Mouse (Mus musculus) intestine, embryonic 15.5 days (tissue): ENCODE measurements around the gene Iqgap1. TPM values are rescaled to one million over a fixed set of nuclear protein-coding genes. Genes with fewer than 3 reads are reported as not detected.

ENCODE experiments used
- ATAC-seq: fragments of 200-750 bp; cut with Nextera tagmentation; 2 replicates; pipeline ENCODE4 v1.8.0; 2017; ENCODE audit warnings: moderate TSS enrichment, moderate library complexity
- H3K27ac ChIP-seq: fragments of 300-500 bp; sonication (generic); 2 replicates; pipeline ENCODE4 v1.5.1; 2015; ENCODE audit warnings: mild to moderate bottlenecking, inconsistent platforms
- H3K27me3 ChIP-seq: fragments of 300-500 bp; sonication (generic); replicated peaks from 2 replicates; pipeline ENCODE4 v1.6.1; 2015; ENCODE audit warnings: inconsistent platforms
- H3K36me3 ChIP-seq: fragments of 300-500 bp; sonication (generic); 2 replicates; pipeline ENCODE4 v1.6.1; 2015; ENCODE audit warnings: inconsistent platforms
- H3K4me1 ChIP-seq: fragments of 300-500 bp; sonication (generic); replicated peaks from 2 replicates; pipeline ENCODE4 v1.6.1; 2015; ENCODE audit warnings: inconsistent platforms
- H3K4me2 ChIP-seq: fragments of 300-500 bp; sonication (generic); replicated peaks from 2 replicates; pipeline ENCODE4 v1.6.1; 2015; ENCODE audit warnings: mild to moderate bottlenecking, inconsistent platforms
- H3K4me3 ChIP-seq: fragments of 300-500 bp; sonication (generic); replicated peaks from 2 replicates; pipeline ENCODE4 v1.5.1; 2015; ENCODE audit warnings: inconsistent platforms
- H3K9ac ChIP-seq: fragments of 300-500 bp; sonication (generic); 2 replicates; pipeline ENCODE4 v1.6.1; 2015; ENCODE audit warnings: inconsistent platforms
- H3K9me3 ChIP-seq: fragments of 300-500 bp; sonication (generic); 2 replicates; pipeline ENCODE4 v1.6.1; 2016; ENCODE audit warnings: inconsistent platforms
- WGBS: fragments of 180-500 bp; shearing (Covaris S2); methylation state at CpG from one replicate; pipeline ENCODE4 v1.1.7; 2015; 5-methylcytosine and 5-hydroxymethylcytosine counted together
- polyA plus RNA-seq: library from polyadenylated mRNA; unstranded; fragments of >200 nt; fragmentation: Nextera tagmentation; extraction: Ambion mirVana; gene quantifications from 2 replicates; pipeline ENCODE4 v1.2.1, GENCODE M21; 2015

The Iqgap1 gene
- polyA plus RNA-seq, 1 experiment from 2014 or later, result 76.2 TPM

DNA sequence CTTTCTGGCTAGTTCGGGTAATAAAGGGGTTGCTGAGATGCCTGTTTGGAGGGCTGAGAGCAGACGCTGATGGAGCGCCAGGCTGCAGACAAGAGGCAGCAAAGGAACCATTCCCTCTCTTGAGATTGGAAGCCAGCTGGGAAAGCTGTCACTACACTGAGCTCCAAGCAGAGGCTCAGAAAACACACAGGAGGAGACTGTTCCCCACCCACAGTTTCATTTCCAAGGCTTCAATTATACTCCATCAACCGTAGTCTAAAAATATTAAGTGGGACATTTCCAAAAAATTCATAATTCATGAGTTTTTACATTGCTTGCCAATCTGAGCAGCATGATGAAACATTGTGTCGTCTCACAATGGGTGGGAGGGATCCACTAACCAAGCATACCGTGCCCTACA is 134.6 kb downstream of the Iqgap1 start:
- no peak overlapping the region for H3K4me3 ChIP-seq
- H3K36me3 ChIP-seq, result no peaks in the 10 kb centered on the region
- H3K27me3 ChIP-seq, result no peaks in the 10 kb centered on the region
- WGBS, result 67% methylated on average over 6 of the region's 6 CpGs
- H3K4me1 ChIP-seq, result peaks cover 9% of the 10 kb centered on the region
- H3K4me2 ChIP-seq, result no peak overlapping the region
- H3K9ac ChIP-seq, result no peak overlapping the region
- no peaks in the 10 kb centered on the region for H3K9me3 ChIP-seq
- no peak for ATAC-seq
- H3K27ac ChIP-seq, result no peak overlapping the region

DNA sequence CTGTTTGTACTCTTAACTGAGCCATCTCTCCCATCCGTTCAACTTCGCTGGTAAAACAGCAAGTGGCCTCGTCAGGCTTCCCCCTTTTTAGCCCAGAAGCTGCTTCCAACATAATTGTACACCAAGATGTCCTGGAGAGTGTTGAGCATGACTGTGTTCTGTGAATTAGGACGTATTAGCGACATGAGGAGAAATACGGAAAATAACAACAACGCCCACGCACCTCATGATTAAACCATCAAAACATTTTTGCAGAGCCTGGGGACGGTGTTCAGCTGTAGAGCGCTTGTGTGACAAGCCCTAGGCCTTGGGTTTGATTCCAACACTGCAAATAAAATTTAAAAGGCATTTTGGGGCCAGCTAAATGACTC is 136.6 kb downstream of the Iqgap1 start:
- Histone ChIP-seq H3K4me2 (peak overlapping the region; percentile 88), H3K36me3 (no peaks in the 10 kb centered on the region), H3K9ac (peak overlapping the region; percentile 94), H3K9me3 (no peaks in the 10 kb centered on the region), H3K27ac (peak overlapping the region; percentile 97), H3K4me1 (peaks cover 9% of the 10 kb centered on the region), H3K27me3 (no peaks in the 10 kb centered on the region), H3K4me3 (peak overlapping the region; percentile 91)
- 26% methylated on average over 10 of the region's 10 CpGs for WGBS
- ATAC-seq, result 0 out of 2 replicates have a peak, but pooled peaks have one; percentile 2

DNA sequence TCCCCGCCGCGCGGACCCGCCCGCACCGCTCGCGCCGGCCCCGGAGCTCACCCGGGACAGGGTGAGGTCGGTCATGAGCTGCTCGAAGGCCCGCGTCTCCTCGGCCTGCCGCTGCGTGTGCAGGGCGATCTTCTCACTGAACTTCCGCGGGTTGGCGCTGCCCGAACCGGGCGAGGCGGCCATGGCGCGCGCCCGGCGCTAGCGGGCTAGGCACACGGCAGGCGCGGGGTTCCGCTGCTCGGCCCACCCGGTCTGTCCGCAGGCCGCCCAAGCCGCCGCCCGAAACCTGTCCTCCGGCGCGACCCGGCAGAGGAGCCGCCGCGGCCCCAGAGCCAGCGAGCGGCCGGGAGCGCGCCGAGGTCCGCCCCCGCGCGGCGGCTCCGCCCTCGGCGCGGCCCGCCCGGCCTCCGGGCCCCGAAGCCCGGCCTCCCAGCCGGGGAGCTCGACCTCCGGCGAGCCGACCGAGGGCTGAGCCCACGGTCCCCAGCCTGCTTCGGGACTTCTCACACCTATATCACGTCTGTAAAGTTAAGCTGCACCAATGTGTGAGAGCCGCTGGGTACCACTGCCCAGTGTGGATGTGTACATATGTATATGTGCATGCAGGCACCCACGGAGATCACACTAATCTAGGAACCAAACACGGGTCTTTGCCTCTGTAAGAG is 137.1 kb downstream of the Iqgap1 start, which contains the start of gene Crtc3:
Gene Crtc3, minus strand, starts transcription at position 322 of the 665 bp plus-strand sequence.
- H3K36me3 ChIP-seq, result no peaks in the 10 kb centered on the region
- ATAC-seq, result peak; percentile 95
- H3K9ac ChIP-seq, result peak within 1 kb of the TSS; percentile 94
- H3K9me3 ChIP-seq, result no peaks in the 10 kb centered on the region
- H3K4me3 ChIP-seq, result peak within 1 kb of the TSS; percentile 91
- H3K27me3 ChIP-seq, result no peaks in the 10 kb centered on the region
- WGBS, result under 1% methylated on average over 69 of the region's 83 CpGs
- H3K4me1 ChIP-seq, result peaks cover 9% of the 10 kb centered on the region
- peak within 1 kb of the TSS; percentile 88 for H3K4me2 ChIP-seq
- H3K27ac ChIP-seq, result peak within 1 kb of the TSS; percentile 97

DNA sequence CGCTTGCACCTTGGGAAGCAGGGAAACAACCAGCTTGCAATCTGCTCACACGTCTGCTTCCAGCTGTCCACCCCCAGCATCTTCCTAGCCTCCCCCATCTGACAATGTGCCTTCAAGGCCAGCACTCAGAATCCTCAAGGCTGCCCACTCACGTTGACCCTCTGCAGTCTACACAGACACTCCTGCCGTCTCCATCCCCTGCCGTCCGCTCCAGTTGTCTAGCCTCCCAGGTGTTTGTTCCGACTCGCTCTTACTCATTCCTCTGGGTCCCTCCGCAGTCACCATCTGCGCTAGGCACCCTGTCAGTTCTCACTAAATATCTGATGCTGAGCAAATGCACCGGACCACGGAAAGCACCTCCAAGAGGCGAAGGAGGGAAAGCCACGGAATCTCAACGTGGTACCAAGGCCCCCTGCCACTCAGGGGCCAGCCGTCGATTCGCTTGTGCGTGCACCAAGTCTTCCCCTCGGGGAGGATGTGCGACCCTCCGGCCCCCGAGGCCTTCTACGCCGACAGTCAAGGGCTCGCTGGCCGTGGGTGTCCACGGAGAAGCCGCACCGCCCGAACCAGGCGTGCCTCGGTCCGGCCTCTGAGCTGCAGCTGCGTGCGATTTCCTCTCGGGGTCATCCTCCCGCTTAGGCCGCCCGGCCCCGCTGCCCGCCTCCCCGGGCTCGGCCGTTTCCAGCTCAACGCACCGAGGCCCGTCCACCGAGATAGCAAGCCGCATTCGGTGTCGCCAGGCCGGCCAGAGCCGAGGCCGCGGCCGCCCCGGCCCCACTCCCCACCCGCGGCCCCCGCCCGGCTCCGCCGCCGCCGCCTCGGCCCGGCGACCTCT is 137.8 kb downstream of the Iqgap1 start:
- WGBS, result 1% methylated on average over 69 of the region's 69 CpGs
- Histone ChIP-seq H3K27ac (peak overlapping the region; percentile 97), H3K4me2 (peak overlapping the region; percentile 88)

DNA sequence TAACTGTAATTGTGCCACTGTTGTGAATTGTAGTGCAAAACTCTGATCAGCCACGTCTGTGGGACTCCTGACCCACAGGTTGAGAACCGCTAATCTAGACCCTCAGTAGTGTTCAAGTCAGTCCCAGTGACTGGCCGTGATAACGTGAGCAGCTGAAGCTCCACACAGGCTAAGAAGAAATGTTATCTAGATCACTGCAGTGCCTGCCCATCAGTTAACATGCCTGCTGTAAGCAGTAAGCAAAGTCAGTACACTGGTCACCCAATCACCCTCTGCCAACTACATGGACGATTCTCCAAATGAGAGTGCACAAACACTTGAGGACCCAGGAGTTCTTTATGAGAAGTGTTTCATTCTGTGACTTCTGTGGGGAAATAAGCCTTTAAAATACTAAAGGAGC is 140.1 kb downstream of the Iqgap1 start:
- Histone ChIP-seq H3K4me1 (peaks cover 15% of the 10 kb centered on the region), H3K27me3 (no peaks in the 10 kb centered on the region), H3K27ac (no peak overlapping the region), H3K9me3 (no peaks in the 10 kb centered on the region), H3K4me2 (no peak overlapping the region), H3K36me3 (no peaks in the 10 kb centered on the region), H3K4me3 (no peak overlapping the region), H3K9ac (no peak overlapping the region)
- ATAC-seq, result no peak
- WGBS, result 84% methylated on average over 5 of the region's 5 CpGs

More for the DNA sequence above, 137.8 kb downstream of the Iqgap1 start:
- H3K4me3 ChIP-seq, result peak overlapping the region; percentile 91
- peak overlapping the region; percentile 94 for H3K9ac ChIP-seq
- H3K27me3 ChIP-seq, result no peaks in the 10 kb centered on the region
- no peaks in the 10 kb centered on the region for H3K9me3 ChIP-seq
- ATAC-seq, result peak; percentile 34
- no peaks in the 10 kb centered on the region for H3K36me3 ChIP-seq
- H3K4me1 ChIP-seq, result peaks cover 11% of the 10 kb centered on the region

DNA sequence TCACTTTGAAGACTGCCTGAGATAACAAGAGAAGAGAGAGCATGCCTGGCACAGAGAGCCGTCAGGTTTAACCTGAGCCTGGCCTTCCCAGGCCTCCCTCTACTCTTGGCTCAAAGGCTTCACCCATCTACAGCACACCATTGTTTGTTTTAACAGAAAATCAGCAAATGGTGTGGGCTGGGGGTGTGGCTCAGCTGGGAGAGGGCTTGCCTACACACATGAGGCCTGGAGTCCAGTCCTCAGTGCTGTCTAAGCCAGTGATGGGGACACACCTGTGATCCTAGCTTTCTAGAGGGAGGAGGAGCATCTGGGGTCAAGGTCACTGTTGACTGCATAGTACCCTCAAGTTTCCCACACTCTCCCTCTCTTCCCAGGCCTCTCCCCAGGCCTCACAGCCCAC is 143.1 kb downstream of the Iqgap1 start:
- Histone ChIP-seq H3K9ac (no peak overlapping the region), H3K4me2 (no peak overlapping the region), H3K27ac (no peak overlapping the region), H3K27me3 (no peaks in the 10 kb centered on the region), H3K4me3 (no peak overlapping the region), H3K36me3 (no peaks in the 10 kb centered on the region), H3K4me1 (peaks cover 13% of the 10 kb centered on the region), H3K9me3 (no peaks in the 10 kb centered on the region)
- whole genome bisulfite sequencing, result 54% methylated on average over 1 of the region's 1 CpGs
- 0 out of 2 replicates have a peak, but pooled peaks have one; percentile 58 for ATAC-seq

DNA sequence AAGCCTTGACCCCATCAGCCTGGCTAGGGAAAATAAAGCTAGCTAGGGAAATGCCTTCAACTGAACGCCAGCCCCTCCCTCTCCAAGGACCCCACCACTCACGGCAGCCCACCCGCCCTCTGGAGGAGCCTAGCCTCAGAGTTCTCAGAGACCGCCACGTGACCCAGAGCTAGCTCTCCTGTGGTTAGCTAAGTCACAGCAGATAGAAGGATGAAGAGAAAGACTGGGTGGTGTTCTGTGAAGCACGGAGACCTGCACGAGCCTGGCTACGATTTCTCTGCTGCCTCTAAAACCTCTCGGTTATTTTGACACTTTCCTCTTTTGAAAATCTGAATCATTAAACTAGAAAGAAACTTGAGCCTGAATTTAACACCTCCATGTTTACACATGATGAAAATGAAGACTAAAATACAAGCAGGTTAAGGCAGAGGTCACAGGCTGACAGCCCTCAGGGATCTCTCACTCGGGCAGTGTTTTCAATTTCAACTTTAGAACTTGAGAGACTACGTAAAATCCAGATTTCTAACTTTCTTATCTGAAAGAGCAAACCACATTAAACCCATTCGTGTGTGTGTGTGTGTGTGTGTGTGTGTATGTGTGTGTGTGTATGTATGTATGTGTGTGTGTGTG is 145.4 kb downstream of the Iqgap1 start:
- Histone ChIP-seq H3K4me3 (no peak overlapping the region), H3K36me3 (peaks cover 4% of the 10 kb centered on the region; the same call in 1 of the 2 replicates), H3K27me3 (no peaks in the 10 kb centered on the region), H3K9ac (no peak overlapping the region), H3K4me2 (no peak overlapping the region), H3K27ac (no peak overlapping the region), H3K4me1 (peaks cover 11% of the 10 kb centered on the region), H3K9me3 (no peaks in the 10 kb centered on the region)
- WGBS, result 26% methylated on average over 12 of the region's 12 CpGs
- ATAC-seq, result no peak

DNA sequence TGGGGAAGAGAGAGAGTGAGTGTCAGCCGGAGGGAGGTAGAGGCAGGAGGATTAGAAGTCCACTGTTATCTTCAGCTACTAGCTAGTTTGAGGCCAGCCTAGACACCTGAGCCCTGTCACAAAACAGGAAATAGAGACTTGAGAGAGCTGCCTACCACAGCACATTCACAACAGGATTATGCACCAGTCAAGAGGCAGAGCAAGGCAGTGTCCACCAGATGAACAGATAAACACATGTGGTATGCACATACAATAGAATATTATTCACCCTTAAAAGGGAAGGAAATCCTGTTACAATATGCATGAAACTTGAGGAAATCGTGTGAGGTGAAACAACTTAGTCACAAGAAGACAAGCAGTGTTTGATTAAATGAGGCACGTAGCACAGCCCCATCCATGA is 153.5 kb downstream of the Iqgap1 start:
- no peak overlapping the region for H3K27ac ChIP-seq
- H3K4me3 ChIP-seq, result no peak overlapping the region
- H3K27me3 ChIP-seq, result no peaks in the 10 kb centered on the region
- H3K36me3 ChIP-seq, result peaks cover 4% of the 10 kb centered on the region; the same call in 1 of the 2 replicates
- WGBS, result 82% methylated on average over 3 of the region's 3 CpGs
- H3K9me3 ChIP-seq, result no peaks in the 10 kb centered on the region
- H3K4me2 ChIP-seq, result no peak overlapping the region
- no peak for ATAC-seq
- H3K9ac ChIP-seq, result no peak overlapping the region
- peaks cover 5% of the 10 kb centered on the region; the same call in 1 of the 2 replicates for H3K4me1 ChIP-seq

DNA sequence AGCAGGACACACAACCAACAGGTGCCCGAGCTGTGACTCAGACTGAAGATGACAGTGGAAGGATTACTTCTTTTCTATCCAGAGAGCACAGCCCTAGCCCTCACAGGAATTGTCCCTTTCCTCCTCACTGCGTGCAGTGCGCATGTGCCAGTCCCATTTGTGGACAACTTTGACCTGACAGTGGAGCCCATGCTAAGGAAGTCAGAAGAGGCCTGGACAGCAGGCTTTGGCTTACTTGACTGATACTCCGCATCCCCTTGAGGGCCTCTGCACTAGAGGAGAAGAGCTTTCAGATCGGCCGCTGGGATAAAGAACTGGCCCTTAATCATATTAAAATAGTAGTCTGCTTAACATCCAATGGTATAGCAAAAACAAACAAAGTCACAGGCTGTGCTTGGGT is 154.9 kb downstream of the Iqgap1 start:
- WGBS, result 71% methylated on average over 6 of the region's 6 CpGs
- no peak for ATAC-seq
- Histone ChIP-seq H3K27me3 (no peaks in the 10 kb centered on the region), H3K4me3 (no peak overlapping the region), H3K4me2 (no peak overlapping the region), H3K36me3 (no peaks in the 10 kb centered on the region), H3K9ac (no peak overlapping the region), H3K27ac (no peak overlapping the region), H3K9me3 (no peaks in the 10 kb centered on the region), H3K4me1 (peaks cover 12% of the 10 kb centered on the region)

DNA sequence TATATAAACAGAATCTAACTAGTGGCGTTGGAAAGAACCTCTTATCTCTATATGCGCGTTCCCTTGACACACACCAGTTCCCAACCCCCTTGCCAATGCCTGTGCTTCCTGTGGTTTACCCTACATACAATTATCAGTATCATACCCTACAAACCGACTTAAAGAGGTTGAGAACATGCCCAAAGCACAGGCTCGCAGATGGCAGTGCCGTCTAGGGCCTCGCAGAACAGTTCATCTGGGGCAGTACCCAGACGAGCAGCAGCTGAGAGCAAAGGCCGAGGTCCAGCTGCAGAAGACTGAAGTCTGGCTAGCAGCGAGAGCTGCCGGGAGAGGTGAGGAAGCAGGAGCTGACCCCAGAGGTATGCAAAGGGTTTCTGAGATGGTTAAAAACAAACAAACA is 158.6 kb downstream of the Iqgap1 start:
- WGBS, result 38% methylated on average over 11 of the region's 11 CpGs
- Histone ChIP-seq H3K27ac (peak overlapping the region; percentile 71), H3K4me2 (no peak overlapping the region), H3K9me3 (no peaks in the 10 kb centered on the region), H3K9ac (no peak overlapping the region), H3K36me3 (no peaks in the 10 kb centered on the region), H3K4me3 (no peak overlapping the region), H3K4me1 (peaks cover 16% of the 10 kb centered on the region), H3K27me3 (no peaks in the 10 kb centered on the region)
- peak; percentile 35; the same call in 1 of the 2 replicates for ATAC-seq

DNA sequence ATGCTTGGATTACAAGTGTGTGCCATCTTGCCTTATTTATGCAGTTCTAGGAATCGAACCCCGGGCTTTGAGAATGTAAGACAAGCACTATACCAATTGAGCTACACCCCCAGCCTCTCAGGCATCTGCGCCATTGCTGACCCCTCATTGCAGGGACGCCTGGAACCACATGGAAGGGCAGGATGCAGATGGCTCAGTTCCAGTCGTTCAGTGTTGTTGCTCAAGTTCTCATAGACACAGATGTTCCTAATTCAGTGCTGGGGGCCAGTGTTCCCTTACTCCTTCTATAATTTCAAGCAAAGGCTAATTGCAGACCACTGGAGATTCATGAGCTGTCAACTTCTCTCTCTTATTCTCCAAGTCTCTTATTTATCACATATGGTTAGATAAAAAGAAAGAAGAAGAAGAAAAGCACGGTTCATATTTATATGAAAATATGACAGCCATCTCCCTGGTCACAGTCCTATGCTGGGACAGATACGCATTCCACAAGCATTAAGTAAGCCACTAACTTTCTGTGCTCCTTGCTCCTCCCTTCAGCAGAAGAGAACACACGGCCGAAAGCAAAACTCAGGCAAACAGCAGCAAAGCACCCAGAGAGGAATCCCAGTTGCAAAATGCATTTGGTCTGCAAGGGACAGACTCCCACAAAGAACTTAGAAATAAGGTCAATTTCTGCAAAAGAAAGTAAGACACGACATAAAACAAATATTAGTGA is 159.4 kb downstream of the Iqgap1 start:
- no peak overlapping the region for H3K9ac ChIP-seq
- peak; percentile 77 for ATAC-seq
- H3K27me3 ChIP-seq, result no peaks in the 10 kb centered on the region
- H3K9me3 ChIP-seq, result no peaks in the 10 kb centered on the region
- H3K27ac ChIP-seq, result peak overlapping the region; percentile 71
- 39% methylated on average over 10 of the region's 10 CpGs for WGBS
- no peaks in the 10 kb centered on the region for H3K36me3 ChIP-seq
- no peak overlapping the region for H3K4me3 ChIP-seq
- no peak overlapping the region; the same call in 1 of the 2 replicates for H3K4me2 ChIP-seq
- H3K4me1 ChIP-seq, result peaks cover 16% of the 10 kb centered on the region
